Mouse (Mus musculus) heart, adult 9 months (tissue): Measurements from ENCODE around the gene Zfp82.

Experiments used
- DNase-seq, 2 experiments: peaks; one replicate each; pipeline ENCODE4 v3.0.0; 2022; ENCODE audit warnings: low spot score in 2 of 2

Zfp82 gene

DNA sequence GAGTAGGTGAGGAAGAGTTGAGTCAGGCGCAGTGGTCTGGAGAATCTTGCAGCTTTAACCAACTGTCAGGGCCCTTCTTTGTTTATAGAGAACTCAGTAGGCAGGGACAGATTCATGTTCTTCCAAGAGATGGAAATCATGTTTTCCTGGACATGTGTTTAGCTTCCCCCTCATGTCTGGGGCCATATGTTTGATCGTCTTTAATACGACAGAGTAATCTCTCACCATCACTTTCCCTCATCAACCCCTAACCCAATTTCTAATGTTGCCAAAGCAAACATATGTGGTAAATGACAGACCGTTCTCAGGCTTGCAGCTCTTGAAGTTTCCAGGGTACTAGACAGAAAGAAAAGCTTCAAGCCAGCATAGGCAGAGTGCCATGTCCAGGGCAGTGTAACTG, 24.6 kb downstream of the Zfp82 start:
- DNase-seq: no peak

DNA sequence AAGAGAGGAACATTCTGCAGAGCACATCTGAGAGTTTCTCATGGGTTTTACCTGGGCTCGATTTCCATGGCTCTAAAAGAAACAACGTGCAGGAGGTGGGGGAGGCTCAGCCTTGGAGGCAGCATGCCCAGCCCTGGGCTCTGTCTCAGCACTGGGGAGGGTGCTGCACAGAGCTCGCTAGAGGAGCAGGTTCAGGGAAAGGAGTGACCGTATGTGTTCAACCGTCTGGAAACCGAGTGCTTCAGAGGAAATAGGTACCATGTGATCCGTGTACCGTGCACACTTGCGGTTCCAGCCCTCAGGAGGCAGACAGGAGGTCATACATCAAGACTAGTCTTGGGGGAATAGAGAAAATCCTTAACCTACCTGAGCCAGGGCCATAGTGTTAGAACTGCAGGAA, 28.3 kb downstream of the Zfp82 start:
- DNase-seq: no peak

DNA sequence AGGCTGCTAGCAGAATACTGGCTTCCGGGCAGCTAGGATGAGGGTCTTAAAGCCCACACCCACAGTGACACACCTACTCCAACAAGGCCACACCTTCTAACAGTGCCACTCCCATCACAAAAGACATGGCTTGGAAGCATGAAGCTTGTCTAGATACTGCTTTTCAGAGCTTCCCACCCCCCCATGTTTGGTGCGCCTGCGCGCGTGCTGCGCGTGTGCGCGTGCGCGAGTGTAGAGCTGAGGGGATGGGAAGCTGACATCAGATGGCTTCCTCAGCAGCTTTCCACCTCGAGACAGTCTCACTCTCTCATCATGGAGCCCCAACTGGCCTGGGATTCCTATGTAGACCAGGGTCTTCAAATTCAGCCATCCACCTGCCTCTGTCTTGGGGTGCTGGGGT, 38.4 kb downstream of the Zfp82 start:
- no peak for DNase-seq

DNA sequence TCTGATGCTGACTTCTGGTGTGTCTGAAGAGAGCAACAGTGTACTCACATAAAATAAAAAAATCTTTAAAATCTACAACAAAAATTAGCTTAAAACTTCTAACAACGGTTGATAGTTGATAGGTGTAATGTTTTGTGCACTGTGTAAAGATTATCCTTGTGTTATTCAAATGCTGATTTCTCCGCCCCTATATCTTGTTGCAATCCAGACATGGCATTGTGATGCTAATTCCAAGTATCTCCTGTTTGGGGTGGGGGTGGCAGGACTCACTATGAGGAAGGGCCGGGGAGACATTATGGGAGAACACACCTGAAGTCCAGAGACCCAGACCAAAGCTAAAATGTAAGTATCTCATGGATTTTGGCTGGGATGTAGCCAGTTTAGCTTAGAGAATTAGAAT, 41.3 kb downstream of the Zfp82 start:
- no peak for DNase-seq

DNA sequence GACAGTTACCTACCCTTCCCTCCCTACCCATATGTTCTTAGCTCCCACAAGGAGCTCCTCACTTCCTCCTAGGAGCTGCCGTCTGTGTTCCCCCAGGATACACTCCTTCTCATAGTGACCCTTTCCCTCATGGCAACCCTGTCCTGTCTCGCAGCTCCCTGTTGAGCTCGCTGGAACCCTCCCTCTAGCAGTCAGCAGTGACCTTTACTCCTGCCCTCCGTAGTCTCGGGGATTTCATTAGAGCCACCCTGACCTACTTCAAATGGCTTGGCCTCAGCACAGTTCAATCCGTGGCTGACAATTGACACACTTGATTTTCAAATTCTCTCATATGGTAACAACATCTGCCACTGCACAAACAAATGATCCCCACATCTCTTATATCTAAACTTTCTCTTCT, 42.0 kb downstream of the Zfp82 start:
- no peak for DNase-seq

DNA sequence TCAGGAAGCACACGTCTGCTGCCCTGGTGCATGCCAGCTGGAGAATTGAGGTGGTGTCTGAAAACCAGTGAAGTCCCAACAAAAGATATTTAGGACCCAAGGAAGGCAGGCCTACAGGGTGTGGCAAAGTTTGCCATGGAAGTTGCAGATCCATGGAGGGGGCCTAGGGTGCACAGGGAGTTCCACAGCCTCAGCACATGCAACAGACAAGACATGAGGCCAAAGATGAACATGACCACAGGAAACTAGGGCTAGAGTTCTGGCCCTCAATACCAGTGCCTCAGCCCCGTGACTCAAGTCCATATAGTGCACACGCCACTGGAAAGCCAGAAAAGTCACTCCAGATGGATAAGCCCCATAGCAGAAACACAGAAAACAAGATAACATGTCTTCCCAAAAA, 44.1 kb downstream of the Zfp82 start:
- no peak for DNase-seq

DNA sequence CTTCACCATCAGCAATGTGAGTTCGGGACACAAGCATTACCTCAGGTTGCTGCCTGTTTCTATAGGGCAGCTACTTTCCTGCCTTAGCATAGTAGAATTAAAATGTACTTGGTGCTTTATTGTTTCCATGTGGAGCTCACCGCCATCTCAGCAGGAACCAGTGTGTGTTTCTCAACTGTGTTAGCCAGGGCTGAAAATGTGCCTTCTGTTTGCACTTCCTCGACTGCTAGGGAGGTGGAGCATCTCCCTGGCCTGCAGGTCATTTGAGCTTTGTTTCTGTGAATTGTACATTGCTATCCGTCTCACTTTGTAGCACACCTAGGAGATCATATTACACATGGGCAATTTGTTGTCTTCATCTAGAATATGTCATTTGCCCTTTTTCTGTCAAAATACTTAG, 45.4 kb downstream of the Zfp82 start:
- no peak for DNase-seq

DNA sequence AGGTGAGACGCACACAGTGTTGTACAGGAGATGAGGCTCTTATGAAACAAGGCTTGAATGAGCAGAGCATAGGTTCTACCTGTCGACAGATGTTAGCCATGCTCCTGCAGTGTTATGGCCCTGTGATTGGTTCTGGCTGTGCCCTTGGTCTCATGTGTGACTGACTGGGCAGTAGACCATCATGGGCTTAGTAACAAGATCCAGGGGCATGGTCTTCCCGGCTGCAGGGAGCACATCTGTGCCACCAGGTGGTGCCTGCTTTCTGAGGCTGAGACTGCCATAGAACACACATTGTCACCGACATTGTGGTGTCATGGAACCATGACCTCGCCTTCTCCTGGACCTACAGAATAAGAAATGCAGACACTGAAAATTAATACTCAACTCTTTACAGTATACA, 47.3 kb downstream of the Zfp82 start:
- no peak for DNase-seq

DNA sequence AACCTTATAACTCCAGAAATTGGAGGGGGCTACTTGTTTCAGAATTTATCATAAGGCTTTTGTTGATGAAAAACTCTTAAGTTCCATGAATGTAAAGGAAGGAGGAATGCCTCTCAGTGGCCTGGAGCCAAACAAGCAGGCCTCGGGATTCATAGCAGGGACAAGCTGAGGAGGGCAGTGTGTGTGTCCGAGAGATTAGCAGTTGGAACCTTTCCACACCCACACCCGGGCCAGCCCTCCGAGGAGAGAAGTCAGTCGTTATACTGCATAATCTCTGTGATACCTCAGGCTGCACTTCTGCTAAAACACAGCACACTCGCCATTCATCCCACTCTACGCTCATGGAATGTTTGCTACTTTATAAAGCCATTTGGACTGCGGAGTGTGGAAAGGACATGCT, 48.9 kb downstream of the Zfp82 start:
- DNase-seq: no peak

DNA sequence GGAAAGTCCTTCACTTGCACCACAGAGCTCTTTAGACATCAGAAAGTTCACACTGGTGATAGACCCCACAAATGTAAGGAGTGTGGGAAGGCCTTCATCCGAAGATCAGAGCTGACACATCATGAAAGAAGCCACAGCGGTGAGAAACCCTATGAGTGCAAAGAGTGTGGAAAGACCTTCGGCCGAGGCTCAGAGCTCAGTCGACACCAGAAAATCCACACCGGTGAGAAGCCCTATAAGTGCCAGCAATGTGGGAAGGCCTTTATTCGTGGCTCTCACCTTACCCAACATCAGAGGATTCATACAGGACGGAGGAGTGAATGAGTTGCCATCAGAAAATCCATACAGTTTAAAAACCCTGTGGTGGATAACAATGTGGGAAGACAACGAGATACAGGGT, 49.4 kb downstream of the Zfp82 start:
- no peak for DNase-seq

DNA sequence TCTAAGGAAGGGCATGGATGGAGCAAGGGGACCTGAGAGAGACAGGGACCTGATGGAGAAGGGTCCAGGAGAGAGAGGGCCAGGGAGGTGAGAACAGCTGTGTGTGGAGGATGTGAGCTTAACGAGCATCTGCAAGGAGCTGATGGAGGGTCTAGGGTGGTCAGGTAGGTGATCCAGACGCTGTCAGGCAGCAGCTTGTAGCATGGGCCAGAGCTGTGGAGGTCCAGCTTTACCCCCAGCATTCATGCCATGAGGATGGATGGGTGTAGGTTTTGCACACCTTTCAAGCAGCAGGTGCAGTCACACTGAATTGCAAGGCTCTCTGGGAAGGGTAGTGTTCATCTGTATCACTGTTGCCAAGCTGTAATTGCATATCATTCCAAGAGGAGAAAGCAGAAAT, 53.2 kb downstream of the Zfp82 start:
- no peak for DNase-seq

DNA sequence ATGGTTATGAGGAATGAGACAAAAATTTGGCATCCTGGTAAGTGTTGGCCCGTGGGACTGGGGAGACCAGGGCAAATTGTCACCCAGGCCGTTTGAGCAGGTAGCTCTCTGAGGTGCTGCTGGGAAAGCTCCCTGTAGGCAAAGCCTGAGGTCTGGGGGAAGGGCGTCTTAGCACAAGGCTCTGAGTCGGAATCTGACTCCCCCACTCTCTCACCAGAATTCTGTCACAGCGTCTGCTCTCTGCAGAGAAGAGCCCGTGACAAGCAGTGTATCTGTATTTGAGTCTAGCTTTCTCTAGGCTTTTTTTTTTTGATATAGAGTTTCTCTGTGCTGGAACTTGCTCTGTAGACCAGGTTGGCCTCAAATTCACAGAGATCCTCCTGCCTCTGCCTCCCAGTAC, 55.5 kb downstream of the Zfp82 start:
- DNase-seq: no peak

DNA sequence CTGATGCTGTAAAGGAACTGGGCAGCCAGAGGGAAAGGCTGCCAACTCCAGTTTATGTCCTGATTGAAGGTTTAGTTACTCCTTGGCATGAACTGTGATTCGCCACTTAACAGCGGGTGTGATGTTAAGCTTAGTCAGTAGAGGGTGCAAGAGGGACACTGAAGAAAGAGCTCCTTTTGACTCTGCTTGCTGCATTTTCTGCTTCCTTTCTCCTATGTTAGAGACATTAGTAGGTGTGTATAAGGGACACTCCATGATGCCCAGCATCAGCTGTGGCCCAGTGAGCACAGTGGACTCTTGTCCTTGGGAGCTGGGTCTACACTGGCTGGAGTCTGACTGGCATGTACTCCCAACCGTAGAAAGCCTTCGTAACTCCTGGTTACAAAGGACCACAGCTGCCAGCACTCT, 59.7 kb downstream of the Zfp82 start:
- peak in 1 of 2 experiments; percentile 30 for DNase-seq

DNA sequence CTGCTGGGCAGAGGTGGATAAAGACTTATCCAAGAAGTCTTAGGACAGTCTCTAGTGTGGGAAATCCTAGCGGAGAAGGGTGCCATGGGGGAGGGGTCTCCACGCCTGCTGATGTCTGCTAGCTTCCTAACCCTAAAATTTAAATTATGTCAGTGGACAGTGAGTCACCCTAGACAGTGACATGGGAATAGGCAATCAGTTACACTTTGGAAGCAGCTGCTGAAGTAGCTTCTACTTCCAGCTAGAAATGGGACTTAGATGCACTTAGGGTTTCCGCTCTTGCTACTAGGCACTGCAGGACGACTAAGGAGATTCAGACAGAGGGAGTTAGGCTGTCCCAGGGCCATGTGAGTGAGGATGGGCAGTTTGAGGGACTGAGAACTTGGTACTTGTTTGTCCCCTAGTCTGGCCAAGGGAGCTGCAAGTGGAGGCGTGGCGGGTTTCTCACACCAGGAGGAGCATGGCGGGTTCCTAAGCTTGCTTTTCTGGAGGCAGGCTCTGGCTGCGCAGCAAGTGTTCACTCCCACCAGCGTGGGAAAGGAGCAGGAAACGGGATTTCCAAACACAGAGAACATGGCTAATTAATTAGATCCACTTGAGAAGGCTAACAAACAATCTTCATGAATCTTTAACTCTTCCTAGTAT, 62.0 kb downstream of the Zfp82 start:
- DNase-seq: peak in 1 of 2 experiments; percentile 9

DNA sequence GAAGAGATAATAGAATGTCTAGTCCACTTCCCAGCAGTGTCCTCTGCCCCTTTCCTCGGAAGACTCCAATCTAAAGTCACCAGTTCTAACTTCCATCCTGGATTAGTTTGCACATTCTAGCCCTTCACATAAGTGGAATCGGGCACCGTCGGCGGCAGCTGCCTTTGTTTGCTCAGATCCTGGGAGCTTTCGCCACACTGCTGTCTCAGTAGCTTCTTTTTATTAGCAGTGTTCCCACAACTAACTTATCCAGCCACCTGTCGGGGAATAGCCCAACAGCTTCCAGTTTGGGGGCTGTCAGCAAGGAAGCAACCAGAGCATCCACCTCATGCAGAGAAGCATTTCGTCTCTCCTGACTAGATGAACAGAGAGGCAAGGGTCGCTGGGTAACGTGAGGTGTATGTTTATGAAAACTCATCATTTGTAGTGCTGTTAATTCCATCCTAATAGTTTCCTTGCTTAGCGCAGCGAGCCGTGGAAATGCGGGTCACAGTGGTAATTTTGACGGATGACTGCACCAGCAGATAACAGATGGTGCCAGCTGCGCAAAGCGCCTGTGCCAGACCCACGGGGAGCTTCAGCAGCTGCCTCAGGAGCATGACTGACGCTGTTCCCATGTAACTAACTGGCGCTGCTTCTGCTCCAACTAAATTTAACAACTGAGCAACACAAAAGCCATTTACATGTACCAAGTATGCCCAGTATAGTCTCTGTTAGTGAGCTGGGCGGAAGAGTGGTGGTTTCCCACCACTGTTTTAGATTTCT, 63.2 kb downstream of the Zfp82 start:
- DNase-seq: peak; percentile 38 to 55

DNA sequence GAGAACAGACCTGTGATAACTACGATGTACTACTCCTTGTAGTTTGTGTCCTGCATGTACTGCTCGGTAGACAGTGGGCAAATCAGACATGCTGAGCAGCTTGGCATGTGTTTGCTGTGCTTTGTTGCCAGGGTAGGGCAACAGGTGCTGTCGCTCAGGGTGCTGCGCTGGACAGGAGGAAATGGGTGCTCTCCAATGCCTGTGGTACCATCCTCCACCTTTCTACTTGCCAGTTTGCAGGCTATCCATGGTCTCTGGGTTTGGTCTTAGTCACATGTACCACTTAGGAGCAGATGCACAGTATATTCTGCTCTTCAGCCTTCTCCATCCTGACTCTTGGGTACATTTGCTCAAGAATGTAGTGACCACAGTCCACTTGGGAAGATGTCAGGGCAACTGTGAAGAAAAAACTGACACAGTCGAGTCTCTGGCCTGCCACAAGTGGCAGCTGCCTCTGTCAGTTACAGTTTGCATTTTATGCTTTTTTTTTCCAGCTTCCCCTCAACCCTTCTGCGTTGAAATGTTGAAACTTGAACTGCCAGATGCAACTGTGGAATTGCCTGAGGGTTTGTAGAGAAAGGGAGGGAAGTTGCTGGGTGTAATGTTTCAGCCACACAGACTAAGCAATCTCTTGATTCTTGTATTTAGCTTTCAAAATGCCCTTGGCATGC, 64.5 kb downstream of the Zfp82 start:
- DNase-seq: no peak

DNA sequence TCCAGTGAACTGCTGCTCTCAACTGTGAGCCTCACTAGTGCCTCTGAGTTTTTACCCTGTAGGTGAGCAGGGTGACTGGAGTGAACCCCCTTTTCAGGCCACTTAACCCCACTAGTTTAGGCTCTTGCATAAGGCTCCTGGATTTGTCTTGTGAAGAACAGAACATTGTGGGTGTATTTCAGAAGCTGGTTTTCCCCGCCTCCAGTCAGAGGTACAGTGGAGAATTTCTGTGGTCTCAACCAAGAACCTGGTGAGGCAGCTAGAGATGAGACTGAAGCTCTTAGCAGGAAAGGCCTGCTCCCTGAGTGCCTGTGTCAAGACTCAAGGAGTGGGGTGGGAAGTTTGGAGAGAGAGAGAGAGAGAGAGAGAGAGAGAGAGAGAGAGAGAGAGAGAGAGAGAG, 65.1 kb downstream of the Zfp82 start:
- no peak for DNase-seq
